Mouse (Mus musculus) testis, postnatal 14 days (tissue): ENCODE measurements around the gene Hmgb1.
A peak's percentile ranks its signal among the peaks of the same experiment; 100 is the strongest.

ENCODE experiments used
- DNase-seq: peaks from one replicate; pipeline ENCODE4 v3.0.0; 2021; ENCODE audit warnings: low spot score

Hmgb1 gene

DNA sequence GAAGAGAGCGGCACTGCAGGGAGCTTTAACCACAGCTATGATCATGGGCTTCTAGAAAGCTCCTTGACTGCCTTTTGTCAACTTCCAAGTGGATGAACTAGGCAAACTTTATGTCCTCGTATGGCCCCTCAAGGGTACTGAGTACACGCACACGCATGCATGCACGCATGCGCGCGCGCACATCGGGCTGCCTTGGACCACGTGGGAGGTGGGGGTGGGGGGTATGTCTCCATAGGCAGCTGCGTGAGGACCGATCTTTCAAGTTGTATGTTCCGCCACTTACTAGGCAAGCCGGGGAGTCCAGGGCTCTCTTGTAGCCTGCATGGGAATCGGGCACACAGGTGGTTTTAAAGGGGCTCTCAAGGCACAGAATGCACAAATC, 163.6 kb downstream of the Hmgb1 start:
- no peak for DNase-seq

DNA sequence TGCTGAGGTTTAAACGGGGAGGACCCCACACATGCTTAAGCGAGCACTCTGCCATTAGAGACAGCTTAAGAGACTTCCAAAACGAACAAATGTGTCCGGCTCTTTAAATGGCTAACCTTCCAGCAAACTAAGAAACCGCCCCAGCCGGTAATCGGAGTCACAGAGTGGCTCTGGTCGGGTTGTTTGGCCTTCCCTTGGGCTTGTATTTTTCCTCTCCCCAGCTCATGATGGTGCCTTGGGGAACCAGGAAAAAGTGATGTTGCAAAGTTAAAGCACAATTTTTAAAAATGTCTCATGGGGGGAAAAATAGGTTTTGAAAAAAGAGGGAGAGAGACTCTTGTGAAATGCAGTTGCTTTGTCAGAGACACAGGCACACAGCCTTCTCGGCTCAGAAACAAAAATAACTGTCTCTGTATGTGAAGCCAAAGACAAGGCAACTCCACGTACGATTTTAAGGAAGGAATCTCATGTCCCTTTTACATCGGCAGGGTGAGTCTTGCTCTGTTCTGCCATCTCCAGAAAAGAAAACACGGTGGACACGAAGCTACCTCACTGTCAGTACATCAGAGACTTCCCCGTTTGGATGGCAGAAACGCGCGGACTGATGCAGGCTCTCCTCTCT, 164.1 kb downstream of the Hmgb1 start:
- no peak for DNase-seq

DNA sequence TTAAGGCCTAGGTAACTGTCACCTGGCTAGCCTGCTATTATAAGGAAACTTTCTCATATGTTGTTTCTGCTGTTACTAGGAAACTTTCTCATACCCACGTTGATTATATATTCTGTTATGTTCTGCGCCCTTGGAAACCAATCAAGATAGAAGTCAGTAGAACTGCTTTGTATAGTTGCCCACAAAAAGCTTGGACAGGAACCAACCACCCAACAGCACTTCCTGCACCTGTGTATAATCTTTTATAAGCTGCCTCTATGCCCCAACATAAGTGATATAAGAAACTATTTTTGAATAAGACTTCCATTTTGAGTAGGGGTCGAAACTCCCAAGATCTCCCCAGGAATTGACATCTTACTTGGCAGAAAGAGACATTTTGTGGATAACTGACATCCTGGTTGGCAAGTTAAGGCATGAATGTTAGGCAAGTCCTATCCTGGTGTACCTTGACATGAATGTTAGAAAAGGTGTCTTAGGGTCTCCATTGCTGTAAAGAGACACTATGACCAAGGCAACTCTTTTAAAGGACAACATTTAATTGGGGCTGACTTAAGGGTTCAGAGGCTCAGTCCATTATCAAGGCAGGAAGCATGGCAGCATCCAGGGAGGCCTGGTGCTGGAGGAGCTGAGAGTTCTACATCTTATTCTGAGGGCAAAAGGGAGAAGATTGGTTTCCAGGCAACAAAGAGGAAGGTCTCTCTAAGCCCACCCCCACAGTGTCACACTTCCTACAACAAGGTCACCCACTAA, 166.4 kb downstream of the Hmgb1 start:
- DNase-seq = no peak

DNA sequence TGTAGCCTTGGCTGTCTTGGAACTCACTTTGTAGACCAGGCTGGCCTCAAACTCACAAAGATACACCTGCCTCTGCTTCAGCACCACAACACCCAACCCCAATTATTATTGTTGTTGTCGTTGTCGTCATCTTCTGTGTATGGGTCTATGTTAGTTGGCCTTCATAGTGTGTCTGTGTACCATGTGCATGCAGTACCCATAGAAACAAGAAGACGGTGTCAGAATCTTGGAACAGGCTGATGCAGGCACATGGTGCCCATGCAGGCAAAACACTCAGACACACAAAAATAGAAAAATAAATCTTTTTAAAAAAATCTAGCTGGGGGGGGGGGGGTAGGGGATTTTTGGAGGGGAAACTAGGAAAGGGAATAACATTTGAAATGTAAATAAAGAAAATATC, 167.1 kb downstream of the Hmgb1 start:
- no peak for DNase-seq

DNA sequence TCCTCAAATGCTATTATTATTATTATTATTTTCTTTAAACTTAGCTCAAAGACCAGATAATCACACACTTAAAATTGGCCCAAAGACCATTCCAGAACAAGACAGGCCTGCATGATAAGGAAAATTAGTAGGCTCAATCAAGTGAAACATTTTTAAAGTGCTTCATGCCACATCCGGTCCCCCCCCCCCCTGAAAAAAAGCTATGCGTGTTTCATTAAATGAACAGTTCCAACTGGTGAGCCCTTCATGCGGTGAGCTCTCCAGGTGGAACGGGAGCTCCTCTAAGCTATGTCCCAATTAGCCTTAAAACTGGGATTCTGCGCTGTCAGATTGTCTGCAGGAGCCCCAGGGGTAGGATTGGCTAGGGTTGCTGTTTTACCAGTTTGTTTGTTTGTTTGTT, 168.0 kb downstream of the Hmgb1 start:
- DNase-seq = no peak

DNA sequence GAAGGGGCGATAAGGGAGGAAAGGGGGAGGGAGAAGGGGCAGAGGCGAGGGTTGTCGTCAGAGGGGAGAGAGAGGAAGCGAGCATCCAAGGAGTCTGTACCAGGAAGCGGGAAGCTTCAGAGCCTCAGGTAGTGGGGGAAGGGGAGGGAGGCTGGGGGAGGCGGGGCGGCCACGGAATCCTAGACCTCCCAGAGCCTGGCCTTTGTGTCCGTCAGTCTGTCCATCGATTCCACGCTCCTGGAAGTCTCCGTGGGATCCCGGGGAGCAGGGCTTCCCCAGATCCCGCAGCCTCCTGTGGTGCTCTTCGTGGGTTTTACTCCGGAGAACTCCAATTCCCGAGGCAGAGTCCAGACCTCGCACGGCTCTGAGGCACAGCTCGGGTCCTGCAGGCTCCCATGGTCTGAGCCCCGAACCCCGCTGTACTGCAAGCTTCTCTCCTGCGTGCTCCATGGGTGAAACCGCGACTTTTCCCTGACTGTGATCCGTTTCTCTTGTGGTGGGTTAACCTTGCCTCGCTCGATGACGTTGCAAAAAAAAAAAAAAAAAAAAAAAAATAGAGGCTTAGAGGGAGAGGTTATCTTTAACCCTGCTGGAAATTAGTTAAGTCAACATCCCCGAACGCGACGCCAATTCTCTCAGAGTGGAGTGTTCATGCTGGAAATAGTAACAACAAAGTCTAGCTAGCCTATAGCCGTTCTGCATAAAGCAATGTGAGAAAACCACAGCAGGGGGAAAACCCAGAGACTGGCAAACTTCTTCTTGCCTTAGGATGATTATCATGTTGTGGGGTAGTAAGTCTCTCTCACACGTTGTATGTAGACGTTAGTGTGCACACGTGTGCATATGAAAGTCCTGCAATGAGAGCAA, 168.7 kb downstream of the Hmgb1 start:
- no peak for DNase-seq

DNA sequence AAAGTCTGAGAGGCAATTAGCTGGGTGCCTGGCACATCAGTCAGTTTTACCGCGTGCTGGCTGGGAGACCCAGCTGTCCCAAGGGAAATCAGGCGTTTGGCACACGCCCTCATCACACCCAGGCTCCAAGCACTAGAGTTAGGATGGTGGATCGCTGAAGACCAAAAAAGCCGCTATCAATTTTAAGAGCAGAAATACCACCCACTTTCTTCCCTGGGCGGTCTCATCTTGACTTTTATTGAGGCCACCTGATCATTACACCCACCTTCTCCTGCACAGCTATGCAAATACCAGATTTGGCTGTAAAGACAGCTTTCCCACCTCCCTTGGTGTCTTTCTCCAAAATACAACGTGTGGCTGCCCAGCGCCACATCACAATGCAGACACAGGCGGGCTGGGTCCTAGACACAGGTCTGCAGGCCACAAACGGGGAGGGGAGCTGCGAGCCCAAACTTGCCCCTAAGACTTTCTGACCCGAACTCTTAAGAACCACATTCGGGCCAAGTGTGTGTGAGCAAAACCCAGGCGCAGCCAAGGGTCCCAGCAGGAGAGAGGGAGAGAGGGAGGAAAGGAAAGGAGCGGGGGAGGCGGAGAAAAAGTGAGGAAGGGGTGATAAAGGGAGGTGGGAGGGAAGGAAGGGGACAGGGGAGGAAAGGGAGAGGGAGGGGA, 169.6 kb downstream of the Hmgb1 start:
- DNase-seq = no peak

DNA sequence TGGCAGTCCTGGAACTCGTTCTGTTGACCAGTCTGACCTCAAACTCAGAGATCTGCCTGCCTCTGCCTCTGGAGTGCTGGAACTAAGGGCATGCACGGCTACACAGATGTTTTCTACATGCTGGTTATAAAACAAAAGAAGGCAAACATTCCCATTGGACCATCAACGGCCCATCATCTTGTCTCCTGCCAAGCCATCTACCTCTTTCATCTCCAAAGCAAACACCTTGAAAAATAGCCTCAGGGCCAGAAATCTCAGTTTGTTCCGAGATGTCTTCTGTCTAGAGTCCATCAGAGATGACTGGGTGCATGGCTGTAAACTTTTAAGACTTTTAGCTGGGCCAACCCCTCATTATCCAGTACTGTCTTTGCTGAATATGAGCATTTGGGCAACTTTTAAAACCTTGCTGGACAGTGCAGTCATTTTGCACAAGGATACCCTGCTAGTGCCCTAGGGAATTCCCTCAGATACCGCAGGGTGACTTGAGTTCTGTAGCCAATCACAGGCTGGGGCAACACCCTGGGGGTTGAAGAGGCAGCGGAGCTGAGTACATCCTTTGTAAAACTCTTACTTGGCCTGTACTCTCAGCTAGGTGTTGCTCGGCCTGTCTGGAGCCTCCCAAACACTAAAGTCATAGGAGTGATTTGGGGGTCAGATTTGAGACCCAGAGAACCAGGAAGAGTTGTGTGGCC, 170.3 kb downstream of the Hmgb1 start:
- DNase-seq = no peak

DNA sequence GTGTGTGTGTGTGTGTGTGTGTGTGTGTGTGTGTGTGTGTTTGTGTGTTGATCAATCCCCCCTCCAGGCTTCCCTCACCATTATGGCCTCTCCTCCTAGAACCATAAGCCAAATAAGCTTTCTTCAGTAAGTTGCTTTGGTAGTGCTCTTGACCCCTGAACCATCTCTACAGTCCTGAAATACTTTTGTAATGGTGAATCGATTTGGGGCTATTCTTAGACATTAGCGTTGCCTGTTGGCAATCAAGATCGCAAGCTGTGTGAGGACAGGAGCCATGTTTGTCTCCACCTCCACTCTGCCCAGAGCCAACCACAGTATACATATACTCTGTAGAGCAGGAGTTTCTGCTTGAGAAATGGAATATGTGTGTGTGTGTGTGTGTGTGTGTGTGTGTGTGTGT, 175.2 kb downstream of the Hmgb1 start:
- DNase-seq = no peak

DNA sequence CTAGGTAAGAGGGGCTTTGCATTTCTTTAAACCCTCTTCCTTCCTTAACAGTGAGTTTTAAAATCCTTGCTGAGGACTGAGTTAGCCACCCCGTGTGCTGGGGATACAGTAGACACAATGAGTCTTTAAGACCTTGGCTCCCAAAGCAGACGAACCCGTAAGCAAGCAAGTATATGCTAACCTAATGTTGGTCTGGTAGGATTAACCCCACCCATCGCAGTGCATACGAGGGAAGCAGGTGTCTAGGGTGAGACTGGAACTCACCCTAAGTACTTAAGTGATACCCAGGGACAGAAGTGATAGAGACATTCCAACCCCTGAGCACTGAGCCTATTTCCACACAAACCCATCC, 177.0 kb downstream of the Hmgb1 start:
- no peak for DNase-seq

DNA sequence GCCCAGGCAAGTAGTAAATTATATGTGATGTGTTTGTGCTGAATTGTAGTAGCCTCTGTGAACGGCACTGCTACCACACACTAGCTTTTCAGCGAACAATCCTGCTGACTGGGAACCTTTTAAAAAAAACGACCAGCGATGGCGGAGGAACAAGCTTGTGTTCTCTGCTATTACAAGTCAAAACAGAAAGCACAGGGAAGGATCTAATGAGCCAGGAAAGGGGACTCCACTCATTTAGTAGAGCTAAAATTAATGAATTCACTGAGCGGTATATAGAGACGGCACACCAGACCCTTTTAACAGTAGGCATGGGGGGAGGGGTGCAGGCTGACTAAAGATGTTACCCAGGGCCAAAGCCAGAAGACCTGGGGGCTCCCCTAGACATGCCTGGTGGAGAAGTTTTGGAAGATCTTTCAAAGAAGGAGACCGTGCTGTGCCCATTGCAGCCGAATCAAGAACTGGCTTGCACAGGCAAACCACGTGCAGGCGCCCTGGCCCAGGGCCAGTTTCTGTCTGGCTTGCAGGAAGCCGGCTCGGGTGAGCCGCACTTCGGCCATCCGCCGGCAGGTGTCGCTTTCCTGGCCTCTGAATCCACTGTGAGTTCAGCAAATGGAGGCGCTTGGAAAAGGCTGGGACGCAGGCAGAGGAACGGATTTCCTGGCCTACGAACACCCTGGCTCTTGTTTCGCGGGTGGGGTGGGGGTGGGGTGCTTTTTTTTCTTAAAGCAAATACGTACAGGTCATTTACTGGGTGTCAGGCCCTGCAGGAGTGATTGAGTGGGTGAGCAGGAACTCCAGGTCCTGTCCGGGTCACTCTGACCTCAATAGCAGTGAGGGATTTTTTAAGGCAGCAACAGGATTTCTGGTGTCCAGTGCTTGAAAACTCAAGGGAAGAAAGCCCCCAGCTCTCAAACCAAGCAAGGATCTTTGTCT, 177.7 kb downstream of the Hmgb1 start:
- DNase-seq = peak; percentile 94

DNA sequence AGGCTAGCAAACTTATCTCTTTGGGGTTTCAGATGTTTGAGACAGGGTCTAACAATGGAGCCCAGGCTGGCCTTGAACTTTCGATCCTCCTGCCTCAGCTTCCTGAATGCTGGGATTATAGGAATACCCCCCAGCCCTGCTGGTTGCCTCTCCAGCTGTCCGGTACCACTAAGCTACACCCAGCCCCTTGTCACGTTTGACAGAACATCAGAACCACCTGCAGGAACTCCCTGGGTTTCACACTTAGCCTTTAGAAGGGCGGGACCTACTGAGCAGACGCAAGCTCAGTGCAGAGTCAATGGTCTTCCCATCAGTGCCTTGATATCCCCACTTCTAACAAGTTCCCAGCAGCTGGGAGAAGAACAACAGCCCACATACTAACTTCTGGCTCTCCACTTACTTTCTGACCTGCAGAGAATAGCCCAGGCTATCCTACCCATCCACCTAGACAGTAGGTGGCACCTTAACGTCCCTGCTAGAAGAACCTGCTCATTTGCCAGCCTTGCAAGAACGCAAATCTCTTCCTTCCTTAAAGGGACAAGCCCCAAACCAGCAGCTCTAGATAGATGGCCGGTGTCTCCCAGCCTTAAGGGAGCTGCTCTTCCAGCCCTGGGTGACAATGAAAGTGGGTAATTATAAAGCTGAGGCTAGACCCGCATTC, 178.5 kb downstream of the Hmgb1 start:
- no peak for DNase-seq

DNA sequence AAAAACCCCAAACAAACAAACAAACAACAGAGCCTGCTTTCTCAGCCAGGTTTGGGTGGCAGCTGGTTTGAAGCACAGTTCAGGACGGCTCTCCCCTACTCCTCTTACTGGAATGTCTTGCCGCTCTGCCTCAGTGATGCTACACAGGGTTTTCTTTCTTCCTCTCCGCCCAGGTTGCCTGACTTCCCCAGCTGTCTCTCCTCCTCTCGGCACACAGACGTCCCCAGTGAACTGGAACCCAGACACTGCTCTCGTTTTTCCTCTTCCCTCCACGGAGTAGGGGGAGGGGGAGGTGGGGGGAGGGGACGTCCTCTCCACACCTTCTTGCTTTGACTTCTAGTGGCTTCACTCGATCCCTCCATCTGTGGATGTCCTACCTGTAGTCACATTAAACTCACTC, 179.2 kb downstream of the Hmgb1 start:
- no peak for DNase-seq

DNA sequence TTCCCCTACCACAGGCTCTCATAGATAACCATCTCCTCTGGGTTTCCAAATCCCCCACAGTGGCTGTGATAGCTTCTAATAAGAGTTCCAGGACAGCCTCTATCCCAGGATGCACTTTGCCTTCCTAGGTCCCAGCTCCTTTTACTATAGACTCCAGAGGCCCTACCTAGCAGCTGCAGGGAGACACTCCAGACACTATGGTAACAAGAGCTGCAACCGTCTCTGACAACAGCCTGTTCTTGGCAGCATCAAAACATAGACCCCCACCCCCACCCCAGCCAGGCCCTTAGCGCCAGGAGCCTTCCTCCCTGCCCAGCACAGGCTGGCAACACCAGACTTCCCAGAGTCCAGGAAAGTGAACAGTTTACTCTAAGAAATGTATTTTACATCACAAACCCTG, 181.2 kb downstream of the Hmgb1 start:
- DNase-seq = no peak

DNA sequence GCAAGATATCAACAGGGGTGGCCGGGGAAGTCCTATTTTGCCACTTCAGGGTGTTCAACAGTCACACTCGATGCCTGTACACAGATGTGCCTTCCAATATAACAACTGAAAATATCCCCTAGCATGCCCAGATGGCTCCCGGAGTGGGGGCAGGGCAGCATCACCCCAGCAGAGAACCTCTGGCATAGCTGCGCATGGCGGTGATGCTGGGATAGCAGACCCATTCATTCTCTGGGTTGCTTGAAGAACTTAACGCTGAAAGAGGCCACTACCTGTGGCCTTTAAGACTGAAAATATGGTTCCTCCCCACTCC, 181.5 kb downstream of the Hmgb1 start:
- no peak for DNase-seq

DNA sequence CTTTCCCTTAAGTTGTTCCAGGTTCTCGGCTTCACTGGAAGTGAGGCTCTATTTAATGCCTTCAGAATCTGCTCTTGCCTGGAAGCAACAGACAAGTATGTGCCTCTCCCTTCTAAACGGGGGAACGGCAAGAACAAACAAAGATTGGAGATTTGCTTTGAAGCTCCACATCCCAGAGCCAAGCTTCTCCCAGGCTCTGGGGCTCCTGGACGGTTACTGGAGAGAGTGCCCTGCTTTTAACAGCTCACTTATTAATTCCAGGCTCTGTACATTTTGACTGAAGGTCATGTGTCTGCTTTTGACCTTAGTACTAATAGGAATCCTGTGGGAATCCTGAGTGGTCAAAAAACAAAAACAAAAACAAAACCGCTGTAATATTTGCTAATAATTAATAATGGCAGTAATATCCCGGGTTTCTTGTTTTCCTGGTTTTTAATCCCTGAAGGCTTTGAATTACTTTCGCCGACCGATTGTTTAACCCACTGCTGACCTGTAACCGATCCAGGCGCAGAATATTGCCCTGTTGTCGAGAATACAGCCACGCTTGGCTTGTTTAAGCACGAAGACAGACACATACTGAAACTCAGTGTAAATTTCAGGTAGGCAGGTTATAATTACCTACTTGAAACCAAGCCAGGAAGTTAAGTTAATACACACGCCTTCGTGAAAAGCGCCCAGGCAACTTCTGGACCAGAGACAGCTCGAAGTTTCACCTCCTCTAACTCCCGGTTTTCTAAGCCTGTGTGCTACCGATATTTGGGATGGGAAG, 182.1 kb downstream of the Hmgb1 start:
- no peak for DNase-seq

DNA sequence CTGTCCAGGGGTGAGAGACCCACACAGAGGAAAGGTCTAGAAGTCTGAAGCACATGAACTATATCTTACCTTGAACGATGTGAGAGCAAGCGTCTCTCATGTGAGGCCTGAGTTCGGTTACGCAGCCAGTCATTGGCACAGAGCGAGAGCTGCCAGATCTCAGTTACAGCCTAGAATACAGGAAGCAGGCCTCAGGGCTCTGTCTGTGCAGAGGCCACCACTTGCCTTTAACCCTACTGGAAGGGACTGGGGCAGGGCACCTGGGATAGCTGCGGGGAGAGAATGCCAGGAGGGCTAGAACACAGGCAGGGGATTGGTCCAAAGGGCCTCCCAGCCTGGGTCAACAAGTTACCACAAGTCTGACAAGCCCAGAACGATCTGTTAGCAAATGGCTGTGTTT, 184.5 kb downstream of the Hmgb1 start:
- DNase-seq = no peak

DNA sequence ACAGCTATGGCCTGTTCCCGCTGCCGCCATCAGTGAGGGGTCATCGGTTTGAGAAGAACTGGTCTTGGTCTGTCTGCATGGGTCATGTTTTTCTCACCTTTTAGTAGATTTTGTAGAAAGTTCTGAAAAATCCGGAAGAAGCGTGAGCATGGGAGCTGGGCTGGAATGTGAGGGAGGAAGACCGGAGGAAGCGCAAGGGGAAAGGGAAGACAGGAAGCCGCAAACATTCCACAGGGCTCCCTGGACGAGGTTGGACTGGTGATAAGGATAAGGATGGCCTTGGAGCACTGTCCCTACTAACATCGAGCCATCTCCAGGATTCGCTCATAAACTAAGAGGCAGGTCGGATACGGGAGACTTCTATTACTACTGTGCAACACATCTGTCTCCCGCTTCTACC, 185.8 kb downstream of the Hmgb1 start:
- DNase-seq = no peak

DNA sequence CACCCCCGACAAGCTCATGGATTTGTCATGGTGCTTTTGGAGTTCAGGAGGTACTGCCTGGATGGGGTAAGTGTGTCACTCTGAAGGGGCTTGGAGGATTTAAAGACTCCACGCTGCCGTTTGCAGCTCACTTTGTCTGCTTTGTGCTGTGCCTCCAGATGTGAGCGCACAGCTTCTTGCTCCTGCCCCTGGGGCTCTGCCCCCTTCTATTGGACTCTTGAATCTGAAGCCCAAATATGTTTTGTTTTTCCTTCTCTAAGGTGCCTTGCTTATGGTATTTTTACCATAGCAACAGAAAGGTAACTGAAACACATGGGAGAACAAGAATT, 187.6 kb downstream of the Hmgb1 start:
- DNase-seq = no peak
